Mouse (Mus musculus): Measurements from ENCODE around the gene Pde2a. TPM values are rescaled to one million over a fixed set of nuclear protein-coding genes. Genes with fewer than 3 reads are reported as not detected.

The Pde2a gene
- polyA plus RNA-seq, 2 experiments: 3.0 to 6.6 TPM

DNA sequence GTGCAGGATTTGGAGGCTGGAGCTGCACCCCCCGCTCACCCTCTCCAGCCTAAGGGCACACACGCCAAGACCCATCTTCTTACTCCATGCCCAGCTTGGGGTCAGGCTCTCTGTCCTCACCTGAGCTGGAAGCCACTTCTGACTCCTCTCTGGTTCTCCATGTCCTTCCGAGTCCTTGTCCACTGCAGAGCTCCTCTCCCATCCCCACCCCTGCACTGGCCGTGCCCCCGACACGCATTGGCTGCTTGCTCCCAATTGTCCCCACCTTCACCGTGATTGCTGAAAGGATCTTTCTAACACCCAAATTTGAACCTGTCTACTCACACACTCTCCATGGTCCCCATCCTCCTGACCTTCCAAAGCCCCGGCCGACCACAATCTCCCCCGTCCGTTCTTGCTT lies 40.1 kb downstream of the Pde2a start:
- ATAC-seq (ENCODE audit: insufficient read depth): no peak
- H3K4me3 ChIP-seq (ENCODE audit: insufficient read depth in 1 of 2, low read depth in 2 of 2, low read length in 2 of 2): no peak overlapping the region
- 0 out of 4 replicates have a peak, but pooled peaks cover 0 to 4% of the 10 kb centered on the region in 2 experiments for H3K4me1 ChIP-seq (replicated peaks; ENCODE audit: control insufficient read depth in 2 of 2, insufficient read depth in 2 of 2, low read length in 1 of 2)
- H3K9ac ChIP-seq (replicated peaks): no peak overlapping the region
- WGBS (ENCODE audit: insufficient replicate concordance): 65% methylated on average over 11 of the region's 11 CpGs
- no peaks in the 10 kb centered on the region for H3K27me3 ChIP-seq (ENCODE audit: control insufficient read depth, insufficient read depth, low read length)
- TF ChIP-seq EP300 (IDR thresholded peaks at IDR 0.05; ENCODE audit: low read depth) (no peak), CTCF (IDR thresholded peaks at IDR 0.05; ENCODE audit: low read depth) (no peak)
- no peak for DNase-seq (ENCODE audit: low read depth in 3 of 3, low spot score in 3 of 3)
- H3K27ac ChIP-seq: no peak overlapping the region
- no peaks in the 10 kb centered on the region for H3K36me3 ChIP-seq (replicated peaks; ENCODE audit: control insufficient read depth, insufficient read depth, low read depth)
- H3K9me3 ChIP-seq (ENCODE audit: control insufficient read depth, low read length): no peaks in the 10 kb centered on the region
- H3K4me2 ChIP-seq (ENCODE audit: low read depth): no peak overlapping the region

- no peaks in the 10 kb centered on the region for H3K9me3 ChIP-seq (ENCODE audit: control insufficient read depth, low read length)
- 0 out of 4 replicates have a peak, but pooled peaks cover 0 to 4% of the 10 kb centered on the region in 2 experiments for H3K4me1 ChIP-seq (replicated peaks; ENCODE audit: control insufficient read depth in 2 of 2, insufficient read depth in 2 of 2, low read length in 1 of 2)
- H3K27me3 ChIP-seq (ENCODE audit: control insufficient read depth, insufficient read depth, low read length): no peaks in the 10 kb centered on the region
- no peak overlapping the region for H3K9ac ChIP-seq (replicated peaks)
- H3K36me3 ChIP-seq (replicated peaks; ENCODE audit: control insufficient read depth, insufficient read depth, low read depth): no peaks in the 10 kb centered on the region
- 56% methylated on average over 14 of the region's 14 CpGs for WGBS (ENCODE audit: insufficient replicate concordance)
- DNase-seq (ENCODE audit: low read depth in 3 of 3, low spot score in 3 of 3) (no peak), ATAC-seq (ENCODE audit: insufficient read depth) (no peak)
- no peak overlapping the region for H3K27ac ChIP-seq
- no peak overlapping the region for H3K4me3 ChIP-seq (ENCODE audit: insufficient read depth in 1 of 2, low read depth in 2 of 2, low read length in 2 of 2)
- H3K4me2 ChIP-seq (ENCODE audit: low read depth): no peak overlapping the region
- TF ChIP-seq CTCF (IDR thresholded peaks at IDR 0.05; ENCODE audit: low read depth) (no peak), EP300 (IDR thresholded peaks at IDR 0.05; ENCODE audit: low read depth) (no peak)
Observed at GRCm38 (mm10) chr7:101462327-101463068, 41.0 kb downstream of the Pde2a start.

DNA sequence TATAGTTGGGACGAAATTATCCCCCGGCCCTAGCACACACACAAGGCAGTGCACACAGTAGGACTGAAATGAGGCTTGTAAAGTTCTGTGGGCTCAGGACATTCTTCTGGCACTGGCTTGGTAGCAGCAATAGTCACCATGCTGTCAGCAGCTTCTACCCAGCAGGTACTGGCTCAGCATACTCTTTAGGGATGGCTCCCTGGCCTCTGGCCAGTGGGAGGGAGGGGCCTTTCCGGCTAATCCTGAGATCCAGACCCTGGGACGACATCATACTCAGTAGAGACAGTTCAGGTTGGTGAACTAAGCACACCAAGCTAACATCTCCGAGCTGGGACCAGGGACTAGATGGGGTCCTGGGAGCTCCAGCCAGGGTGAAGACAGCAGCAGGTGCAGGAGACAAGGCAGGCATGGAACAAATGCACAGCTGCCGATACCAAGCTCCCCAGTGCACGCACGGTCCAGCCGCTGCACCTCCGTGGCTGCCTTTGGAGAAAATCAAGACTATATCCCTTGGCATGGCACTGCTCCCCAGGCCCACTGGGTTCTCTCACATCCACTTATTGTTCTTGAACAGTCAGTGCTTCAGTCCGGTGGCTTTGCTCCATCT lies 42.3 kb downstream of the Pde2a start:
- no peak for DNase-seq (ENCODE audit: low read depth in 3 of 3, low spot score in 3 of 3)
- H3K4me3 ChIP-seq (ENCODE audit: insufficient read depth in 1 of 2, low read depth in 2 of 2, low read length in 2 of 2): no peak overlapping the region
- no peak overlapping the region for H3K4me2 ChIP-seq (ENCODE audit: low read depth)
- H3K27ac ChIP-seq: no peak overlapping the region
- no peaks in the 10 kb centered on the region for H3K36me3 ChIP-seq (replicated peaks; ENCODE audit: control insufficient read depth, insufficient read depth, low read depth)
- no peak overlapping the region for H3K9ac ChIP-seq (replicated peaks)
- H3K27me3 ChIP-seq (ENCODE audit: control insufficient read depth, insufficient read depth, low read length): no peaks in the 10 kb centered on the region
- H3K9me3 ChIP-seq (ENCODE audit: control insufficient read depth, low read length): no peaks in the 10 kb centered on the region
- no peak for ATAC-seq (ENCODE audit: insufficient read depth)
- no peak for TF ChIP-seq EP300 (IDR thresholded peaks at IDR 0.05; ENCODE audit: low read depth)
- no peak for TF ChIP-seq CTCF (IDR thresholded peaks at IDR 0.05; ENCODE audit: low read depth)
- H3K4me1 ChIP-seq (replicated peaks; ENCODE audit: control insufficient read depth in 2 of 2, insufficient read depth in 2 of 2, low read length in 1 of 2): 0 out of 4 replicates have a peak, but pooled peaks cover 0 to 4% of the 10 kb centered on the region in 2 experiments
- WGBS (ENCODE audit: insufficient replicate concordance): 76% methylated on average over 11 of the region's 11 CpGs

DNA sequence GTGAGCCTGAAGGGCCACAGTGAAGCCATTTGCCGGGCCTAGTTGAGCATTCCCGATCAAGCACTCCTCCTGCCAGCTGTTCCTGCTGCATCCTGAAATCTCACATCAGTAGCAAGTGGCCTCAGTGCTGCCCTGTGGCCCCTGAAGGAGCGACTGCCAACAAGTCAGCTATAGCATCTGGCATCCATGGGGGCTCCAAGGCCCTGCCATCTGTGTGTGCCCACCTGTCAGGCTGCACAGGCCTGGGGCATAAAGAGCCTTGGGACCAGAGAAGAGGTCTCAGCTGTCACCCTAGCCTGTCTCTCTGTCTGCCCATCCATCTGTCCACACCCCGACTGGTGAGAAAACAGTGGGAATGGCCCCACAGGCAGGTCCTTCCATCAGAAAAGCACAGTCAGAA lies 43.4 kb downstream of the Pde2a start:
- no peaks in the 10 kb centered on the region for H3K27me3 ChIP-seq (ENCODE audit: control insufficient read depth, insufficient read depth, low read length)
- H3K9ac ChIP-seq (replicated peaks): no peak overlapping the region
- no peak for ATAC-seq (ENCODE audit: insufficient read depth)
- no peaks in the 10 kb centered on the region for H3K9me3 ChIP-seq (ENCODE audit: control insufficient read depth, low read length)
- WGBS (ENCODE audit: insufficient replicate concordance): 54% methylated on average over 4 of the region's 4 CpGs
- no peak for DNase-seq (ENCODE audit: low read depth in 3 of 3, low spot score in 3 of 3)
- no peak overlapping the region for H3K4me2 ChIP-seq (ENCODE audit: low read depth)
- H3K36me3 ChIP-seq (replicated peaks; ENCODE audit: control insufficient read depth, insufficient read depth, low read depth): no peaks in the 10 kb centered on the region
- TF ChIP-seq EP300 (IDR thresholded peaks at IDR 0.05; ENCODE audit: low read depth): no peak
- no peak for TF ChIP-seq CTCF (IDR thresholded peaks at IDR 0.05; ENCODE audit: low read depth)
- no peak overlapping the region for H3K4me3 ChIP-seq (ENCODE audit: insufficient read depth in 1 of 2, low read depth in 2 of 2, low read length in 2 of 2)
- 0 out of 4 replicates have a peak, but pooled peaks cover 0 to 4% of the 10 kb centered on the region in 2 experiments for H3K4me1 ChIP-seq (replicated peaks; ENCODE audit: control insufficient read depth in 2 of 2, insufficient read depth in 2 of 2, low read length in 1 of 2)
- H3K27ac ChIP-seq: no peak overlapping the region

DNA sequence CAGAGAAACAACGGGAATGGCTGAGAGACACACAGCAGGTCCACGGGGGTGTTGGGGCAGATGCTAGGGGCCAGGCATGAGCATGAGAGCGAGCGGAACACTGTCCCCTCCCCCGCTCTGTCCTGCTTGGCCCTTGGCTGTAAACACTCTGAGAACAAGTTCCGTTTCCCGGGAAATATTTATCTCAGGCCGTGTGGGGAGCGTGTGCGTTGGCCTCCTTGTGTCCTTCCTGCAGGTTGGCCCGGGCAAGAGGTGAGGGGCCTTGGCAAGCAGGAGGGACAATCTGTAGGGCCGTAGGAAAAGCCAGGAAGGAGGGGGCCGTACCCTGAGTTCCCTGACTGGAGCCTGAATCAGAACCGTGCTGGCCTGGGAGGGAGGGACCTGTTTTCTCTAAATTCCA lies 43.9 kb downstream of the Pde2a start:
- no peak overlapping the region for H3K27ac ChIP-seq
- TF ChIP-seq CTCF (IDR thresholded peaks at IDR 0.05; ENCODE audit: low read depth) (no peak), EP300 (IDR thresholded peaks at IDR 0.05; ENCODE audit: low read depth) (no peak)
- 16% methylated on average over 14 of the region's 14 CpGs for WGBS (ENCODE audit: insufficient replicate concordance)

More for the DNA sequence above, 43.9 kb downstream of the Pde2a start:
- peak; percentile 59 for ATAC-seq (ENCODE audit: insufficient read depth)
- H3K27me3 ChIP-seq (ENCODE audit: control insufficient read depth, insufficient read depth, low read length): no peaks in the 10 kb centered on the region
- DNase-seq (ENCODE audit: low read depth in 3 of 3, low spot score in 3 of 3): no peak
- H3K4me3 ChIP-seq (ENCODE audit: insufficient read depth in 1 of 2, low read depth in 2 of 2, low read length in 2 of 2): no peak overlapping the region
- H3K4me1 ChIP-seq (replicated peaks; ENCODE audit: control insufficient read depth in 2 of 2, insufficient read depth in 2 of 2, low read length in 1 of 2): 0 out of 4 replicates have a peak, but pooled peaks cover 0 to 4% of the 10 kb centered on the region in 2 experiments
- no peak overlapping the region for H3K9ac ChIP-seq (replicated peaks)
- no peaks in the 10 kb centered on the region for H3K36me3 ChIP-seq (replicated peaks; ENCODE audit: control insufficient read depth, insufficient read depth, low read depth)
- no peak overlapping the region for H3K4me2 ChIP-seq (ENCODE audit: low read depth)
- no peaks in the 10 kb centered on the region for H3K9me3 ChIP-seq (ENCODE audit: control insufficient read depth, low read length)
